Mouse (Mus musculus): ENCODE data around the gene Fam160a2. TPM values are rescaled to one million over a fixed set of nuclear protein-coding genes. Genes with fewer than 3 reads are reported as not detected.
A peak's percentile ranks its signal among the peaks of the same experiment; 100 is the strongest.
"Not testable (repeated sequence)": the region's sequence is repeated elsewhere in the genome, so short reads cannot be mapped to it uniquely, and the experiment has no call there.

Fam160a2 gene
- total RNA-seq, 2 experiments from 2014 or later: 25.9 to 27.1 TPM

DNA sequence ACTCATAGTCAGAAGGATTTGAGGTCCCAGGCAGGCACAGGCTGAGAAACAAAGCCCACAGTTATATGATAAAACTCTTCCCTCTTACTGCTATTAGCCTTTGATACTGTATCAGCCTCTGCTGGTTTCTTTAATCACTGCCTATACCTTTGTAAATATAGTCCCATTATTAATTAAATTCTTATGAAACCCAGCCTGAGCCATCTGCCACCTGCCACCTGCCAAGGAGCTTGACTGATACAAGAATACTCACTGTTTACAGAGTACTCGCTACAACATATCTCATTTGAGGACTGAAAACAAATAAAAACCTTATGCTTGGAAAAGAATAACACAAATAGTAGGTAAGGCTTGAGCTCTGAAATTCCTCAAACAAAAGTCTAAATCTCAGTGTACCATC, 5.2 kb downstream of the Fam160a2 start:
- DNase-seq: no peak

DNA sequence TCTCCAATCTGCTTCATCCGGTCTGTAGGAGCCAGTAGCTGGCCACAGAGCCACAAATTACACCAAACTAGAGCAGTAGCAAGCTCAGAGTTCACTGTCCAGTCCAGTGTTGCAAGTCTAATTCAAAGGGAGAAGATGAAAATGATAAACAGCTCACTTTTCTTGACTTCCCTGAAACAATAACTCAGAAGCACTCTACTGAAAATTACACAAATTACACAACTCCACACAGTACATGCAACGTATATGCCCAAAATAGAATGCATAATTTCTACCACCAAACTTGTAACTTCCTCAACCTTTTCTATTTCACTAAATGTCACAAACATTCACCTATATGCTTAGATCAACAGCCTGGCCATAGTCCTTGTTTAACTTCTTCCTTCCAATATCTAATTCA, 9.6 kb downstream of the Fam160a2 start:
- DNase-seq: no peak

DNA sequence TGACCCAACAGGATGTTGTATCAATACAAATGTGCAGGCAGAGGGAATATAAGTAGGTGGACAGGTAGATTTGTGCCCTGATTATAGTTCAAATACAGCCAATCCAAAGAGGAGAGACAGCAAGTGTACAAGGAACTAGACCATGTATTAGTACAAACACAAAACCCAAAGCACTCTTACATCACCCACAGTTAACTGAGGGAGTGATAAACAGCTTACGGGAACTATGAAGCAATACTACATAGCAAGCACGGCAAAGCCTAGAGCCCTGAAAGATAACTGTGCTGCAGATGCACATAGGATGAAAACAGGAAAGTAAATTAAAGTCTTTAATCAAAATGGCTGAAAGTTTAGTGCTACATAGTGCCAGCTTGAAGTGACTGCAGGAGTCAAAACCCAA, 12.2 kb downstream of the Fam160a2 start:
- DNase-seq: no peak

DNA sequence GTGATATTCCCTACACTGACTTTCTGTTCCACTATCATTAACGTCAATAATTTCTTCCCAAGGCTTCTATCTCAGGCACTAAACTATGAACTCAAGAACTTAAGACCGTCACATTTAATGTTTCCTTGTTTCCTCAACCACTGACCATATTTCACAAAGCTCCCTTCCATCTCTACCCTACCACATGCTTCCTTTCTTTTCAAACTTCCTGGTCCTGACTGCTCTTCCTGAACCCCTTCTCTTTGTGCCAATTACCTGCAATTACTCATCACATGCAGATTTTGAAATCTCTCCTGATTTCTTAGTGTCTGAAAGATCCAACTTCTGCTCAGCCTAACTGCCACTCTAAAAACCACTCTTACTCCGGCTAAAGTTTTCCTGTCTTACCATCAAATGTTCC, 19.5 kb downstream of the Fam160a2 start:
- no peak for DNase-seq

DNA sequence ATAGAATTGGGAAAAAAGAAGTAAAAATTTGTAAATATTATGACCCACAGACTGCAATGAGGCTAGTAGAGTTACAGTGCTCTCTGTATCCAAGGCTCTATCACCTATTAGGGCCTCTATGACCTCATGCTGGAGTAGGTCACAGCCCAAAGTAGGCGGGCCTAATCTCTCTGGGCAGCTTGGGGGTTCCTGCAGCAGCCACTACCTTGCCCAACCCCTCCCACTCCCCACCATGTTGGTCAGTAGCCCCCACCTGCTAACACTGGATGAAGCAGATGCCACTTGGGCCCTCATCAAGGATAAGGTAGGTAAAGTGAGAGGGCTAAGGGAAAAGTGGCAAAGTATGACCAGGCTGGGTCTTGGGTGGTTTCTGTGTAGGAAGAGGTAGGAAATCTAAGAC, 25.0 kb downstream of the Fam160a2 start, which contains the start of gene Gm5901:
Gm5901 (plus strand) TSS at position 173 of the 400 bp plus-strand sequence.
- DNase-seq: no peak

DNA sequence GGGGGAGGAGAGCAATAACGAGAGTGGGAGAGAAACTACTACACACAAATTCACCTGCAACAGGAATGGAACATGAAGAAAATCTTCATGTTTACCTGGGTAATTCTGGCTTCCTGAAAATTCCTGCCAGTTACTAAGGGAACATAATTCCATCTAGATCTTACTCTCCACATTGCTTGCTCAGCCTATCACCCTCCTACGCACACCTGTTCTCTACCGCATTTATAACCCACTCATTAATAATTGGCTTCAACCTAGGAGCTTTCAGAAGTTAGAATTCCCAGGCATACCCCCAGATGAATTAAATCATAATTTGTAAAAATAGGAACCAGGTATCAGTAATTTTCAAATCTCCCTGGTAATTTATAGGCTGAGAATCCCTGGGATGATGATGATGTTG, 25.9 kb downstream of the Fam160a2 start:
- DNase-seq: no peak

DNA sequence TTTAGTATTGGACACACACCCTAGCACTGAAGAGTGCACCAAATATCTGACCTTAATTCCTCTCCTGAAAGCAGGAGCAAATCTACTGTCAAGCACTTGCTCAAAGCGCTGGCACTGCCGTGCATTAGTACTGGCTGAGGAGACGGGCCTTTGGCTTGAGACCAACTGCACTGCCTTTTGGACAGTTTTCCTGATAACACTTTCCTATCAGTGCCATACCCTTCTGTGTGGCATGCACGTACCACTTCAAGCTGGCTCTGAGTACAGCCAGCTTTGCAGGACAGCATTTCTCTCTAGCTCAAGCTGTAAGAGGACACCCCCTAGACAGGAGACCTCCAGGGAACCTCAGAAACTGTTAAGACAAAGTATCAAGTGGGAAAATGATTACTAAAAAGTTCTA, 26.3 kb downstream of the Fam160a2 start:
- peak; percentile 24 to 33 for DNase-seq

DNA sequence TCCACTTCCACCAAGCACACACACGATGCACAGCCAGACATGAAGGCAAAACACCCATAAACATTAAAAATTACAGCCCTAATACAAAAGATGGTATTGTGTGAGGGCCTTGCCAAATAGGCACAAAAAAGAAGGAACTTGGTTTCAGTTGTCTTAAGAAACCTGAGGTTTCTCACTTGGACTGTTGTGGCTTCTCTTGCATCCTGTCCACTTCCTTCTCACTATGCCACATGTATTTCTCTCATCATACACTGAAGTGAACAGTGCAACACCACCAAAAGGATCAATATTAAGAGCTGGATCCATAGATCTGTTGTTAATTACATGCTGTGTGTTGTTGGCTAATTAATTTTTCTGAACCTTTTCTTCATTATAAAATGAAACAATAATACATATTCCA, 26.9 kb downstream of the Fam160a2 start:
- DNase-seq: no peak

DNA sequence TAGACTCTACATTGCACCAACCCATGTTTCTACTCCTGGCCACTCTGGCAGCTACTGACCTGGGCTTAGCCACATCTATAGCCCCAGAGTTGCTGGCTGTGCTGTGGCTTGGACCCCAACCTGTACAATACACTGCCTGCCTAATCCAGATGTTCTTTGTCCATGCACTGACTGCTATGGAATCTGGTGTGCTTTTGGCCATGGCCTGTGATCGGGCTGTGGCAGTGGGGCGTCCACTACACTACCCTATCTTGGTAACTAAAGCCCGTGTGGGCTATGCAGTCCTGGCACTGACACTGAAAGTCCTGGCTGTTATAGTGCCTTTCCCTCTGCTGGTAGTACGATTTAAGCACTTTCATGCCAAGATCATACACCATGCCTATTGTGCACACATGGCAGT, 31.3 kb downstream of the Fam160a2 start:
- DNase-seq: no peak

DNA sequence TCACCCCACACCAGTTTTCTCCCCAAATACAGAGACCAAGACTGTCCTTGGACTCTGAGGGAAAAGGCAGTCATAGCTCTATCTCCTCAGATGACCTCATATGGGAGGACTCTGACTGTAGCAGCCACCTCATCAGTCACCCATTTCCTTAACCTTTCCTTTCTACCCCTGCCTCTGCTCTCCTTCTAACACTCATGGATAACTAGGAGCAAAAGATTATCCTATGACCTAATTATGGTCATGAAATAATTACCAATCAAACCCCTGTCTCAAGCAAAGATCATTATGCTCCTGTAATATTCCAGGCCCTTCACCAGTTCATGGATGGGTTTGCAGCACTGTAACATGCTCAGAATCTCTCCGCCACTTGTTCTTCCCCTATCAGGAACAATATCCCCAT, 31.9 kb downstream of the Fam160a2 start, which contains the start of gene Olfr692:
Olfr692 (plus strand) TSS at position 301 of the 400 bp plus-strand sequence.
- no peak for DNase-seq

DNA sequence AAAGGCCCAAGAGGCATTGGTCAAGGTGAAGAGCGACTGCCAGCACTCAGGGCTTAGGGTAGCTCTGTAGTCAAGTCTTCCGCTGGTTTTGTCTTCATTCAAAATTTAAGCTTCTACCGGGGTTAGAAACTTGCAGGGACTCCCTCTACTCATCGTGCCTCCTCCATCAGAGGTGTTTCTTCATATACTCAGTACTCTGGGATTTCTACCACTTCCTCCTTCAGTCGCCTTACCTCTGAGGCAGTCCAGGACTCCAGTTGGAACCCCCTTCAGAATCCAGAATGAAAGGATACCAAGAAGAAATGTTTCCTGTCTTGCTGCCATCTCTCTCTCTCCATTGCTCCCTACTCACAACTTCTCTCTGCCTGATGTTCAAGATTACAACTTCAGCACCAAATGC, 32.6 kb downstream of the Fam160a2 start:
- no peak for DNase-seq

DNA sequence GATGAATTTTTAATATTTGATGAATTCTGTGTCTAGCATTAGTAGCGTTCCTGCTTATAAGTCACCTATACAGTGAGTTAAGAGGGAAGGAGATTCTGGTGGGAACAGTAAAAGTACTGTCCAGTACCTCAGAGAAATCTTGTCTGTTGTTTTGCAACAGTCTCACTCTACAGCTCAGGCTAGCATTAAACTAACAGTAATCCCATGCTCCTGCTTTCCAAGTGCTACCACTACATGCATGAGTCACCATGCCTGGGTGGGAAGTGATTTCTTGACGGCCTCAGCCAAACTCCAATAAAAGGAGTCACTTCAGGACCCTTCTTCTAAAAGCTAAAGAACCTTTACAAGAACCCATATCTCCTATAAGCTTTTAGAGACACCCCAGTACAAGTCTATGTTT, 38.1 kb downstream of the Fam160a2 start:
- no peak for DNase-seq

DNA sequence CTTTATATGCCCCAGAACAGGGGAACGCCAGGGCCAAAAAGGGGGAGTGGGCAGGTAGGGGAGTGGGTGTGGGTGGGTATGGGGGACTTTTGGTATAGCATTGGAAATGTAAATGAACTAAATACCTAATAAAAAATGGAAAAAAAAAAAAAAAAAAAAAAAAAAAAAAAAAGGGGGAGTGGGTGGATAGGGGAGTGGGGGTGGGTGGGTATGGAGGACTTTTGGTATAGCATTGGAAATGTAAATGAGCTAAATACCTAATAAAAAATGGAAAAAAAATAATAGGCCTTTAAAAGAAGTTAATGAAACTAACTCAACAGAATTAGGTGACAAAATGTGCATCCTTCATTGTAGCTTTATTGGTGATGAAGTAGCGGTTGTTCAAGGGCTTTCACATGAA, 43.4 kb downstream of the Fam160a2 start:
- not testable (repeated sequence) for DNase-seq

DNA sequence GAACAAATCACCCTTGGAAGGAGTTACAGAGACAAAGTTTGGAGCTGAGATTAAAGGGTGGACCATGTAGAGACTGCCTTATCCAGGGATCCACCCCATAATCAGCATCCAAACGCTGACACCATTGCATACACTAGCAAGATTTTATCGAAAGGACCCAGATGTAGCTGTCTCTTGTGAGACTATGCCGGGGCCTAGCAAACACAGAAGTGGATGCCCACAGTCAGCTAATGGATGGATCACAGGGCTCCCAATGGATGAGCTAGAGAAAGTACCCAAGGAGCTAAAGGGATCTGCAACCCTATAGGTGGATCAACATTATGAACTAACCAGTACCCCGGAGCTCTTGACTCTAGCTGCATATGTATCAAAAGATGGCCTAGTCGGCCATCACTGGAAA, 43.8 kb downstream of the Fam160a2 start:
- DNase-seq: not testable (repeated sequence)

DNA sequence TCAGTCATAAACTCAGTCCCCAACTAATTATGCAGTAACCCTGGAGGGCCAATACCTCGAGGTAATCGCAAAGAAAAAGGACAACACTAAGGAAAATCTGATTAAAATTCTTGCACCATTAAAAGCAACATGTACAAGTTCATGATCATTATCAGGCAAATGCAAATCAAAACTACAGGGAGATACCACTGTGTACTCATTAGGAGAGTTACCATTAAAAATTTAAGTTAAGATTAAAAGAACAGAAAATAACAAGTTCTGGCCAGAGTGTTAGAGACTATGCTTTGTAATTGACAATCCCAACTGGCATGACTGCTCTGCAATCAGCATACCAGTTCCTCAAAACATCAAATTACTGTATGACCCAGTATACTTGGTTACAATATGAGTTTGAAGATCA, 57.1 kb downstream of the Fam160a2 start:
- DNase-seq: no peak

DNA sequence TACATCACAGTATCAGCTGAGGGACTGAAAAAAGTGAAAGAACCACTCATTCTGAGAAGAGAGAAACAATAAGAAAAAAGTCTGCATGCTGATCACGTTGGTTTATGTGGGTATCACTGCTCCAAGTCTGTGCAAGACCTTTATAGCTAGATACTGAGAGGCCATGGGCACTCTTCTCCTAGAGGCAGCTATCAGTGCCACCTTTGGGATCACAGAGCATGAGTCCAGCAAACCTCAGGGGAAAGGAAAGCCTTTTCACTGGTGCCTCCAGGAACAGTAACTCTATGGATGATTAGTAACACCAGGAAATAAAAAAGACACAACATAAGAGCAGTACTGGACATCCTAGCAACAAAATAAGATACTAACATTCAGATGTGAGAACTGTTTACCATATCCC, 57.7 kb downstream of the Fam160a2 start, which contains the start of gene Olfr691:
Olfr691 (minus strand) TSS at position 101 of the 400 bp plus-strand sequence.
- no peak for DNase-seq

DNA sequence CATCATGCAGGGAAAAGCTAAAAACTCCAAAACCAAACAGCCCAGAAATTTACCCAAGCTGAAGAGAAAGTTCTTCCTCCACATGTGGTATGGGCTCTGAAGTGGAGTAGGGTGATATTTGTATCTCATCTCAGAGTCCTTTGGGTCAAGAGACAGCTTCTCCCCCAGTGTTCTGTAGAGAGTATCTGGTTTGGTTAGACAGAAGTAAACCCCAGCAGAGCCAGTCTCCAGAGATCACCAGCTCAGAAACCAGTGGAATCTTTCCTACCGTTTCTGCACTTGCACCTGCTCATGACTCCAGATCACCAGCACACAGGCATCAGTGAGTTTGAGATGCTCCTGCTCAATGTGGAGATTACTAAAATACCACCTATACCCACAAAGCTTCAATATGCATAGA, 65.8 kb downstream of the Fam160a2 start, which contains the start of gene Olfr690:
Olfr690 (minus strand) TSS at position 101 of the 400 bp plus-strand sequence.
- no peak for DNase-seq

DNA sequence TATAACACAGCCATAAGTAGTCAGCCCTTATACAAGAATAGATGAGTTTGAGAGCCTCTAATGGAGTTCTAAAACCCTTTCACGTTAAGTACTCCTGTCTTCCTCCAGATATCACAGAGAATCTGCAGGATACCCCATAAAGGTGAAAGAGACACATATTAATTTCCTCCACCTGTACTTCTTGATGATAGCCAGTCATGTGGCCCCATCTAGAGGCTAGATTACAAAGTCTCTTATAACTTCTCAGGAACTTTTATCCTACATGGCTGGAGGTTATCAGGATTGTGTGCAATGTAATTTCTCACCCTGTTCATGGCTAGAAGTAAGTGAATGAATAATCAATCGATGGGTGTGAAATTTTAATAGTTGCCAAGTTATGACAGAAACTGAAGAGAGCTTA, 74.6 kb downstream of the Fam160a2 start:
- no peak for DNase-seq

Other genes with a start within 250 kb of the Fam160a2 start
- gene Olfr684, start 236.4 kb downstream of the Fam160a2 start, total RNA-seq (2021): not detected
- not detected for gene Olfr685, start 214.0 kb downstream of the Fam160a2 start, total RNA-seq (2021)
- gene Olfr686, start 192.6 kb downstream of the Fam160a2 start, total RNA-seq (2021): not detected
- gene Olfr688, start 112.0 kb downstream of the Fam160a2 start, total RNA-seq (2021): not detected
- not detected for gene Olfr689, start 88.9 kb downstream of the Fam160a2 start, total RNA-seq (2021)
- not detected for gene Olfr690, start 66.0 kb downstream of the Fam160a2 start, total RNA-seq (2021)
- gene Olfr691, start 57.8 kb downstream of the Fam160a2 start, total RNA-seq (2021): not detected
- gene Olfr692, start 31.8 kb downstream of the Fam160a2 start, total RNA-seq (2021): not detected
- not detected for gene Gm5901, start 25.0 kb downstream of the Fam160a2 start, total RNA-seq (2021)
- not detected for gene Cnga4, start 4.5 kb upstream of the Fam160a2 start, total RNA-seq (2021)
- not detected for gene Cckbr, start 25.7 kb upstream of the Fam160a2 start, total RNA-seq (2021)
- gene Cavin3, start 82.2 kb upstream of the Fam160a2 start, total RNA-seq (2021): 10 to 100 TPM; 60.2 to 76.0 TPM
- 10 to 100 TPM; 47.3 to 53.0 TPM for gene Smpd1, start 154.3 kb upstream of the Fam160a2 start, total RNA-seq (2021)
- gene Apbb1, start 181.6 kb upstream of the Fam160a2 start, total RNA-seq (2021): 10 to 100 TPM; 11.4 to 11.5 TPM
- 1 to 10 TPM in 1 of 2 experiments, under 1 TPM in 1; 0.23 to 1.6 TPM for gene Hpx, start 200.1 kb upstream of the Fam160a2 start, total RNA-seq (2021)
- 10 to 100 TPM; 24.6 to 30.9 TPM for gene Trim3, start 233.5 kb upstream of the Fam160a2 start, total RNA-seq (2021)
- 100 to 1,000 TPM; 101 to 139 TPM for gene Timm10b, start 240.0 kb upstream of the Fam160a2 start, total RNA-seq (2021)
- 10 to 100 TPM; 53.4 to 54.9 TPM for gene Arfip2, start 240.4 kb upstream of the Fam160a2 start, total RNA-seq (2021)
- 1 to 10 TPM; 3.9 to 8.4 TPM for gene Gm45799, start 240.5 kb upstream of the Fam160a2 start, total RNA-seq (2021)